Mouse (Mus musculus) lung, adult 2 months (tissue): ENCODE results near the gene Nxt1.
A peak's percentile ranks its signal among the peaks of the same experiment; 100 is the strongest.

Experiments used
- CTCF ChIP-seq: fragments of 200-500 bp; IDR thresholded peaks from 2 replicates; pipeline ENCODE4 v1.5.1; 2011; ENCODE audit warnings: mild to moderate bottlenecking, low read length, control low read depth; ENCODE audit not compliant: insufficient read depth
- POLR2A ChIP-seq: fragments of 200-500 bp; IDR thresholded peaks from 2 replicates; pipeline ENCODE4 v1.6.1; 2011; ENCODE audit warnings: low read depth, mild to moderate bottlenecking, control low read depth, low read length, borderline replicate concordance; ENCODE audit errors: extremely low read depth

DNA sequence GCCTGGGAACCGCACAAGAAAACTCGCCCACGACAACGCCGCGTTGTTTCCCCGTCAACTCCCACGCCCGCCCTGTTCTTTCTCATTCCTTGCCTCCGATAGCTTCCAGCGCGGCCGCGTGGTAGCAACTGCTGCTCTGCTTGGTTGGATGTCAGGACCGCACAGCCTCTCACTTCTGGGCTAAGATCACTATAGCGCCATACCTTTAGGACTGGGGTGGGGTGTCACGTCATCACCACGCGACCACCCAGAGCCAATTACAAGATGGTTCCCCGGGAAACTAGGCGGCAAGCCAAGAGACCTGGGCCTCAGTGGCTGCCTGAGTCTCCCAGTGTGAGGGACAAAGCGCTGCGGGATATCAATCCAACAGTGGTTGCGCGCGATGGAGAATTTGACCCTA is 5.4 kb downstream of the Nxt1 start:
- TF ChIP-seq CTCF: no peak
- peak; percentile 20; the same call in 1 of the 2 replicates for TF ChIP-seq POLR2A
